Mouse (Mus musculus) kidney, adult 9 months (tissue): ENCODE measurements around the gene Krtap5-3.
"Not testable (repeated sequence)": the region's sequence is repeated elsewhere in the genome, so short reads cannot be mapped to it uniquely, and the experiment has no call there.

Experiments
- DNase-seq: peaks from one replicate; pipeline ENCODE4 v3.0.0; 2022

Krtap5-3 gene

DNA sequence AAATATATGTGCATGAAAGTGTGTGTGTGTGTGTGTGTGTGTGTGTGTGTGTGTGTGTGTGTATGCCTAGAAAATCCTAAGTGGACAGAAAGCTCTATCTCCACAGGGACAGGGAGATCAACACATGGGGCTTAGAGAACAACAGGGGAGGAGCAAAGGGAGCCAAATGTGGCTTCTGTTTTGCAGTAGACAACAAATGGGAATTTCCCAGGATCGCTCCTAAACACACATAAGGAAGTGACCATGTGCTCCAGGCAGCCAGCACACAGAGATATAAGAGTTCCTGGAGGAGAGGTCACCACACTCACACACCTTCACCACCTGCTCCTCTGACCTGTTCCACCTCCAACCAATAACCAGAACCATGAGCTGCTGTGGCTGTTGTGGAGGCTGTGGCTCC is at the start of gene Krtap5-3:
TSS of gene Krtap5-3 (plus strand) at position 301 of the 400 bp plus-strand sequence.
- DNase-seq, result no peak

- no peak for DNase-seq
Observed at GRCm38 (mm10) chr7:142152191-142152590, 49.0 kb upstream of the Krtap5-3 start.

- no peak for DNase-seq
Observed at GRCm38 (mm10) chr7:142155308-142155707, 45.9 kb upstream of the Krtap5-3 start.

- DNase-seq, result not testable (repeated sequence)
Observed at GRCm38 (mm10) chr7:142157013-142157412, 44.2 kb upstream of the Krtap5-3 start, which contains the start of gene Gm29735. TSS of gene Gm29735 (minus strand) at chr7:142157113.

- no peak for DNase-seq
Observed at GRCm38 (mm10) chr7:142159366-142159765, 41.8 kb upstream of the Krtap5-3 start.

GRCm38 (mm10) chr7:142165639-142166038 is 35.5 kb upstream of the Krtap5-3 start, which contains the start of gene Gm4553:
TSS of gene Gm4553 (minus strand) at chr7:142165739.
- not testable (repeated sequence) for DNase-seq

GRCm38 (mm10) chr7:142169836-142170235 is 31.3 kb upstream of the Krtap5-3 start:
- DNase-seq, result peak; percentile 16

DNA sequence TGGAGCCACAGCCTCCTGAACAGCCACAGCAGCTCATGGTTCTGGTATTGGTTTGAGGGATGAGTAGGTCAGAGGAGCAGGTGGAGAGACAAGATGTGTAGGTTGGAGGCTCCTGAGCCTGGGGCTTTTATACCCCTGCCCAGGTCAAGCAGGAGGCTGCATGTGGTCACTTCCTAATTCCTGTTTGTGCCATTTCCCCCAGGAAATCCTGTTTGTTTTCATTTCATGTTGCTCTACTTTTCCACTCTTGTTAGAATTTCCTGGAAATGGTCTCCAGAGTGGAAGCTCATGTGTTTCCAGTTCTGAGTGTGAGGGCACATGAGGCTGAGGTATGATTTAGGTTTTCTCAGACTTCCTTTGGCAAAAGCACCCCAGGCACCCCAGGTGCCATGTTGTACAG is 25.3 kb upstream of the Krtap5-3 start, which contains the start of gene Krtap5-2:
TSS of gene Krtap5-2 (minus strand) at position 101 of the 400 bp plus-strand sequence.
- not testable (repeated sequence) for DNase-seq

GRCm38 (mm10) chr7:142178685-142179084 is 22.5 kb upstream of the Krtap5-3 start:
- no peak for DNase-seq

- no peak for DNase-seq
Observed at GRCm38 (mm10) chr7:142181021-142181420, 20.1 kb upstream of the Krtap5-3 start.

GRCm38 (mm10) chr7:142188156-142188555 is 13.0 kb upstream of the Krtap5-3 start:
- DNase-seq, result no peak

- no peak for DNase-seq
Observed at GRCm38 (mm10) chr7:142190289-142190688, 10.9 kb upstream of the Krtap5-3 start, which contains the start of gene Gm10153. TSS of gene Gm10153 (minus strand) at chr7:142190389.

DNA sequence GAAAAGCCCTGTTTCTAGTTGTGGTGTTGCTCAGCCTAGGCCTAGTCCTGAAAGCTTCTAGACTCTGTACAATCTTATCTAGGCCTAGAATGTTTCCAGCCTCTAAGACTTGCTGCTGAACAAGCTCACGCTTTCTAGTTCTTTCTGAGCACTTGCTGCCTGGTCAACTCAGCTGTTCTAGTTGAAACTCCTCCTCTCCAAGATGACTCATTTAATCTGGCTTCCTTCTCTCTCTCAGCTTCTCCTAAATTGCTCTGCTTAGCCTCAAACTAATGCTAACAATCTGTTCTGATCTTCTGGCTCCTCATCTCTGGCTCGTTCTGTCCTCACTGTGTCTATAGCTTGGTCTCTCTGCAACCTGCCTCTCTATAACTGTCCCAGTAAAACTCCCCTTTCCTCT is 2.4 kb upstream of the Krtap5-3 start:
- DNase-seq, result no peak

GRCm38 (mm10) chr7:142205488-142205887 is 4.3 kb downstream of the Krtap5-3 start:
- DNase-seq, result no peak

DNA sequence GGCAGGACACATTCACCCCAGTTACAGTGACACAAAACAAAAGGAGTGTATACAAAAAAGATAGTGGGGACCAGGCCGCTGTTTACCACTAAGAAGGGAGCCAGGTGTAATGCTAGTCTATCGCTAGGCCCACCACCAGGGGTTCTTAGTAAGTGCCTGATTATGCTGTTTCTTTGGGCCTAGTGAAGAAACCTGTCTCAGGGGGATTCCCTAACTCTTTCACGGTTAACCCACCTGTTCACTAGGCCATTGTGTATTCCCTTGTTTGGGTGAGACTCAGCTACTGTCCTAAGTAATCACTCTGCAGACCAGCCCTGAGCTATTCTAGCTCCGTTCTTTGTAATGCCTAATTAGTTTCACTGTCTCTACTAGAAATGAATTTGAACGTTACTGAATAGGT is 5.7 kb downstream of the Krtap5-3 start:
- not testable (repeated sequence) for DNase-seq

GRCm38 (mm10) chr7:142211559-142211958 is 10.4 kb downstream of the Krtap5-3 start, which contains the start of gene Gm7579:
TSS of gene Gm7579 (plus strand) at chr7:142211859.
- no peak for DNase-seq

DNA sequence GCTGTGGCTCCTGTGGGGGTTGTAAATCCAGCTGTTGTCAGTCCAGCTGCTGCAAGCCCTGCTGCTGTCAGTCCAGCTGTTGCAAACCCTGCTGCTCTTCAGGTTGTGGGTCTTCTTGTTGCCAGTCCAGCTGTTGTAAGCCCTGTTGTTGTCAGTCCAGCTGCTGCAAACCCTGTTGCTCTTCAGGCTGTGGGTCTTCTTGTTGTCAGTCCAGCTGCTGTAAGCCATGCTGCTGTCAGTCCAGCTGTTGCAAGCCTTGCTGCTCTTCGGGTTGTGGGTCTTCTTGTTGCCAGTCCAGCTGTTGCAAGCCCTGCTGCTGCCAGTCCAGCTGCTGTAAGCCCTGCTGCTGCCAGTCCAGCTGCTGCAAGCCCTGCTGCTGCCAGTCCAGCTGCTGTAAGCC is 11.0 kb downstream of the Krtap5-3 start:
- not testable (repeated sequence) for DNase-seq

DNA sequence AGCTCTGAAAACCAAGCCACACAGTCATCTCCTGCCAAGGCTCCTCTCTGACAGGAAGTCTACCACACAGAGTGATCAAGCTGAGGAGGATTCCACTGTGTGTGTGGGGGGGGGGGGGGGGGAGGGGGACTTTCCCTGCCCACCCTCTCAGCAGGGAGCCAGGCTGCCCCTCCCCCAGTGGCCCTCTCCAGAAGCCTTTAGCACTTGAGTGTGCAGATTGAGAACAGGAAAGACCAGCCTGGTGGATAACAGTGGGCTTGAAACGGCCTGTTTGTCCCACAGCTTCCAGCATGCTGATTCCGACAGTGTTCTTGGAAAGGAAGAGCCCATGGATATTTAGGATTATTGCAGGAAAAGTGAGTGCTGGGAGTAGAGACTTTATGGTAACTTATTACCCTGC is 23.4 kb downstream of the Krtap5-3 start:
- DNase-seq, result no peak

DNA sequence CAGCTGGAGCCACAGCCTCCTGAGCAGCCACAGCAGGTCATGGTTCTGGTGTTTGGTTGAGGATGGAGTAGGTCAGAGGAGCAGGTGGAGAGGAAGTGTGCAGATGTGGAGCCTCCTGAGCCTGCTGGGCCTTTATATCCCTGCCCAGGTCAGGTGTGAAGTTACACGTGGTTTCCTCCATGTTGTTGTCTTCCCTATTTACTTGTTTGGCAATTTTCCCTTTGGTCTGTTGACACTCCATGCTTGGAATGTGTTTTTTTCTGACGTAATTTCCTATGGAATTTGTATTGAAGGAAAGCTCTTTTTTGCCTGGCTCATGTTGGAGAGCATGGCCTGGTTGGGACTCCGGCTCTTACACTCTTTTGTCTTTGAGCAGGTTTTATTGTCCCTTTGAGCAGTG is 28.7 kb downstream of the Krtap5-3 start, which contains the start of gene Krtap5-5:
TSS of gene Krtap5-5 (minus strand) at position 101 of the 400 bp plus-strand sequence.
- DNase-seq, result peak; percentile 4

GRCm38 (mm10) chr7:142231540-142231939 is 30.4 kb downstream of the Krtap5-3 start:
- no peak for DNase-seq

DNA sequence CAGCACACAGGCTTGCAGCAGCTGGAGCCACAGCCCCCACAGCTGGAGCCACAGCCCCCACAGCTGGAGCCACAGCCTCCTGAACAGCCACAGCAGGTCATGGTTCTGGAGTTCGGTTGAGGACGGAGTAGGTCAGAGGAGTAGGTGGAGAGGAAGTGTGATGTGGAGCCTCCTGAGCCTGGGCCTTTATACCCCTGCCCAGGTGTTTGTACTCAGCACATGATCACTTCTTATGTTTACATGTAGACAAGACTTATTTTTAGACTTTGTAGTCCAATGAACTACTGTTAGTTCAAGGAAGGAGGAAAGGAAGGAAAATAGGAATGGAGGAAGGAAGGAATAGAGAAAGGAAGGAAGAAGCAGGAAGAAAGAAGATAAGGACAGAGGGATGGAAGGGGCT is 39.8 kb downstream of the Krtap5-3 start, which contains the start of gene Gm40460:
TSS of gene Gm40460 (minus strand) at position 101 of the 400 bp plus-strand sequence.
- DNase-seq, result no peak

- DNase-seq, result peak; percentile 22
Observed at GRCm38 (mm10) chr7:142249824-142250223, 48.7 kb downstream of the Krtap5-3 start.
